Comparison of ENCODE assay signal across 25 mouse cellular contexts in genomic region chr14:32529036-32529435, GRCm38 (mm10). TPM values are rescaled to one million over a fixed set of nuclear protein-coding genes. Genes with fewer than 3 reads are reported as not detected.
DNase-seq lines count a peak whose midpoint lies in the region; ATAC-seq lines count a peak whose summit lies in the region.
"Had no signal": no experiment of that assay in that cellular context is flagged by ENCODE, and none has a peak within 500 bp of the region (broad histone marks: within the 10 kb centered on the region; RNA-seq: fewer than 3 reads in every experiment).

No protein-coding gene starts in this region.

- H3K36me3 ChIP-seq in hindbrain, embryonic 13.5 days = peaks cover 36% of the 10 kb centered on the region
- peaks cover 7% of the 10 kb centered on the region; the same call in 1 of the 2 replicates for H3K36me3 ChIP-seq in hindbrain, embryonic 16.5 days (ENCODE audit: control insufficient read depth, insufficient read depth, low read length)
- H3K36me3 ChIP-seq in megakaryocyte, embryonic 14.5 days (replicated peaks; ENCODE audit: low read length) = peaks cover 79% of the 10 kb centered on the region

- no peak overlapping the region for H3K27ac ChIP-seq in hindbrain, embryonic 13.5 days
- no peak overlapping the region for H3K27ac ChIP-seq in hindbrain, embryonic 16.5 days (ENCODE audit: low read depth, low read length)
- H3K27ac ChIP-seq: forebrain, embryonic 15.5 days; hindbrain, embryonic 15.5 days; limb, embryonic 13.5 days; liver, embryonic 13.5 days had no signal

- 93% methylated on average over 7 of the region's 7 CpGs for WGBS in hindbrain, embryonic 13.5 days
- WGBS in hindbrain, embryonic 16.5 days = 90% methylated on average over 7 of the region's 7 CpGs

- H3K9ac ChIP-seq in hindbrain, embryonic 13.5 days = peak overlapping the region; percentile 36; the same call in 1 of the 2 replicates
- H3K9ac ChIP-seq in hindbrain, embryonic 16.5 days (ENCODE audit: low read depth, low read length) = no peak overlapping the region
- H3K9ac ChIP-seq: forebrain, embryonic 15.5 days; hindbrain, embryonic 15.5 days; limb, embryonic 13.5 days; liver, embryonic 13.5 days had no signal

- H3K4me1 ChIP-seq in hindbrain, embryonic 13.5 days (replicated peaks) = peaks cover 22% of the 10 kb centered on the region
- H3K4me1 ChIP-seq in hindbrain, embryonic 16.5 days (ENCODE audit: control insufficient read depth, insufficient read depth, low read depth, low read length) = peaks cover 12% of the 10 kb centered on the region
- H3K4me1 ChIP-seq in megakaryocyte, embryonic 14.5 days = peaks cover 85% of the 10 kb centered on the region
- H3K4me1 ChIP-seq: liver, embryonic 13.5 days had no signal

- H3K4me2 ChIP-seq in hindbrain, embryonic 13.5 days = no peak overlapping the region
- no peak overlapping the region for H3K4me2 ChIP-seq in hindbrain, embryonic 16.5 days (ENCODE audit: low read length)
- H3K4me2 ChIP-seq: forebrain, embryonic 15.5 days; hindbrain, embryonic 15.5 days; limb, embryonic 13.5 days; liver, embryonic 13.5 days had no signal

- DNase-seq in cerebellum, postnatal 14 days = peak; percentile 44 to 45
- no peak for DNase-seq in cerebellum, adult 11 months
- peak; percentile 55 to 65 for DNase-seq in right cerebral cortex, postnatal 36 days (ENCODE audit: low spot score in 2 of 2)
- no peak for DNase-seq in kidney, postnatal 36 days
- DNase-seq: adrenal gland, postnatal 10 days; cerebellum, adult 18-20 months; embryo, embryonic 11 days; heart, adult 18-20 months; heart, postnatal 36 days; layer of hippocampus, postnatal 36 days; liver, embryonic 13.5 days; lung, postnatal 14 days; spleen, adult 18-20 months; thymus, adult 18-20 months; thymus, postnatal 4 days had no signal

- H3K27me3 ChIP-seq in hindbrain, embryonic 13.5 days = no peaks in the 10 kb centered on the region
- H3K27me3 ChIP-seq in hindbrain, embryonic 16.5 days (replicated peaks; ENCODE audit: control insufficient read depth, insufficient read depth, low read length) = no peaks in the 10 kb centered on the region
- no peaks in the 10 kb centered on the region for H3K27me3 ChIP-seq in megakaryocyte, embryonic 14.5 days (replicated peaks)
- H3K27me3 ChIP-seq: forebrain, embryonic 15.5 days; hindbrain, embryonic 15.5 days; limb, embryonic 13.5 days; liver, embryonic 13.5 days had no signal

- no peak for ATAC-seq in hindbrain, embryonic 13.5 days (ENCODE audit: low FRiP score)
- no peak for ATAC-seq in hindbrain, embryonic 16.5 days
- ATAC-seq in megakaryocyte, adult 5-6 weeks (ENCODE audit: poor library complexity, severe bottlenecking) = no peak
- ATAC-seq: activated CD4-positive, CD25-positive, alpha-beta regulatory T cell, adult 4 months; forebrain, embryonic 15.5 days; intestine, embryonic 16.5 days had no signal

- H3K9me3 ChIP-seq in hindbrain, embryonic 13.5 days = no peaks in the 10 kb centered on the region
- no peaks in the 10 kb centered on the region for H3K9me3 ChIP-seq in hindbrain, embryonic 16.5 days (ENCODE audit: control insufficient read depth, low read length)
- H3K9me3 ChIP-seq in megakaryocyte, embryonic 14.5 days = no peaks in the 10 kb centered on the region
- H3K9me3 ChIP-seq: forebrain, embryonic 15.5 days; G1E; hindbrain, embryonic 15.5 days; limb, embryonic 13.5 days; liver, embryonic 13.5 days had no signal

- no peak overlapping the region for H3K4me3 ChIP-seq in hindbrain, embryonic 13.5 days
- H3K4me3 ChIP-seq in hindbrain, embryonic 16.5 days (ENCODE audit: low read length) = no peak overlapping the region
- peak overlapping the region; percentile 64 for H3K4me3 ChIP-seq in megakaryocyte, embryonic 14.5 days (replicated peaks)
- H3K4me3 ChIP-seq: forebrain, embryonic 15.5 days; hindbrain, embryonic 15.5 days; limb, embryonic 13.5 days; liver, embryonic 13.5 days had no signal

RNA-seq across cellular contexts. Expression of gene Ercc6, which starts 15.7 kb away (rescaled TPM):
- polyA plus RNA-seq in hindbrain, embryonic 13.5 days (2015; fragmentation: Nextera tagmentation; extraction: Ambion mirVana) = 24.7 and 29.4 TPM in 2 replicates
- polyA plus RNA-seq in hindbrain, embryonic 16.5 days (2015; fragmentation: Nextera tagmentation; extraction: Ambion mirVana) = 24.2 and 24.3 TPM in 2 replicates
- 1.0 and 1.5 TPM in 2 replicates for polyA plus RNA-seq in megakaryocyte, embryonic 14.5 days (2012; ENCODE audit: insufficient read depth, low replicate concordance)
- total RNA-seq in megakaryocyte, adult 5-6 weeks (2015) = 5.9 and 7.2 TPM in 2 replicates
- total RNA-seq in megakaryocyte, adult 5-6 weeks (2017) = 8.7 and 13.5 TPM in 2 replicates

Comparison
In these comparisons a context has a peak if more than half of its experiments do, and no peak if none do; other contexts are left out.
1. DNase-seq: peak in cerebellum, postnatal 14 days (2 of 2) and right cerebral cortex, postnatal 36 days (2 of 2); none in cerebellum, adult 11 months (single experiment) and kidney, postnatal 36 days (0 of 2).
2. RNA of gene Ercc6, which starts 15.7 kb away (polyA plus RNA-seq): 24.7 to 29.4 TPM in hindbrain, embryonic 13.5 days and 24.2 to 24.3 TPM in hindbrain, embryonic 16.5 days; 1.0 to 1.5 TPM in megakaryocyte, embryonic 14.5 days; every median in the first group is over 10 times any median in the second.